Mouse (Mus musculus): ENCODE results near the gene B4galt1.

Gene B4galt1

DNA sequence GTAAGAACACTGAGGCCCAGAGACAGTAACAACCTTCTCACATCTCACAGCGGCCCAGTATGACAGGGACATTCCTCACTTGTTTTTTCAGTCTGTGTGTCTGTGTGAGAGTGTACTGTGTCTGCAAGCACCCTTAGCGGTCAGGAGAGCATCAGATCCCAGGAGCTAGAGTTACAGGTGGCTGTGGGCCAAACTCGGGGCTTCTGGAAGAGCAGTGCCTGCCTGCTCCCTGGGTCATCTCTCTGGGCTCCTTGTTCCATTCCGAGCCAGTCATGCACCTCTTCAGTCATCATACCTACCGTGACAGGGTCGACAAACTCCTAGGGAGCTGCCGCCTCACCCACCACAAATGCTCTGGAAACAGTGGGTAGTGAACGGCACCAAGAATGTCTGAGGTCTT, 10.1 kb downstream of the B4galt1 start:
- no peak for DNase-seq (ENCODE audit: low spot score in 2 of 2)

DNA sequence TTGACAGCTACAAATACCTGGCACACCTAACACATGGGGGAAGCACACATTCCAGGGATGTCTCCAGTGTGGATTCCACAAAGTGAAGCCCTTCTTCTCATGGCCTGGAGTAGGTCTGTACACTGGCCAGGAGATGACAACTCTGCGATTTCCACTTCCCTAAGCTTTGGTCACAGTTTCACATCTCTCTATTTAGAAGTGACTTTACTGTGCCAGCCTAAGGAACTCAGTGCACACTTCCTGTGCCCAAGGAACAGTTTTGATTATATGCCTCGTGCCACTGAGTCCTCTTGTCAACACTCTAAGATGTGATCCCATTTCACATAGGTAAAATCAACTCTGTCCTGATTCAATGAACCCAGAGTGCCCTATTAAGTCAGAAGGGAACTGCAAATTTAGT, 13.4 kb downstream of the B4galt1 start:
- DNase-seq (ENCODE audit: low spot score in 2 of 2): no peak

DNA sequence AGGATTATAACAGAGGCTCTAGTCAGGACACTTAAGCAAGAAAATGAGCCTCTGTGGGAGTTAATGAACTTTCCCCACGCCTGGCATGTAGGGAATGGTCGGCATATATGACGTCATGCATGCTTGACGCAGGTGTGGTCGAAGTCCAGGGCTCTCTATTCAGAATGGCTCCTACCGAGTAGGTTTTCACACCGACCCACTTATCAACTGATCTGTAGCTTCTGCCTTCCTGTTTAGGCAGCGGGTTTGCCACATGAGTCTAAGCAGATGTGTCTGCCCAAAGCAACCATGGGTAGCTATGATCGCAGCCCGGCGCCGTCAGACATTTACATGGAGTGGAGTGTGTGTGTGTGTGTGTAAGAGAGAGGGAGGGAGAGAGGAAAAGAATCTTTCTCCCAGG, 14.6 kb downstream of the B4galt1 start:
- no peak for DNase-seq (ENCODE audit: low spot score in 2 of 2)

DNA sequence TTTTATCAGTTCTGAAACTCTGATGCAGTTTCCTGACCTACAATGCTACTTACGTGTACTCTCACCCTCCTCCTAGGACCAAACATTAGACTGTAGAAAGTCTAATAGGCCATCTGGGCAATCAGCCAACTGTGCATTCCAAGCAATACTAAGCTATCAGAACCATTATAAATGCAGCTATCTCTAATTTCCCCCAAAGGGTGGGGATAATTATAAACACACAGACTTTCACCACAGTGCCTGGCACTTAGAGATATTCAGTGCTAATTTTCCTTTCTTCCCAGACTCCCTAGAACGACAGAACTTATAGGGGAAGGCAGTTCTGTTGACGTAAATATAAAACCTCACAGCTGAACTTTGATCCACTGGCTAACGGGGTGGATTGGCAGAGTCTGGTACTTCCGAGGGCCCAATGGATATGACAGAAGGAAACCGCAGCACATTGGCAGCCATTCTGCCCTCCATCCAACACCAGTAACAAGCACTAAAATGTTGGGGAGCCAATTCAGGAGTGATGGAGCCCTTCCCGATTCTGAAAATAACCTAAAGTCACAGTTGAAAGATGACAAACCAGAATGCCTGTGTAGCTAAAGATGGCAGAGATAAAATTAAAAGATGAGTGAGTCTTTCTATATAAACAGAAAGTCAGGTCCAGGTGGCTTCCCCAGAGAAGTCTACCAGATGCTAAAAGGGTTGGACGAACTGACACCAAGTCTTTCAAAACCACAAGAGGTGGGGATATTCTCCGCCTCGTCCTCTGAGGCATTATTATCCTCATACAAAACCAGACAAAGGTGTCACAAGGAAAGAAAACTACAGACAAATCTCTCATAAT, 16.1 kb downstream of the B4galt1 start:
- DNase-seq (ENCODE audit: low spot score in 2 of 2): no peak

DNA sequence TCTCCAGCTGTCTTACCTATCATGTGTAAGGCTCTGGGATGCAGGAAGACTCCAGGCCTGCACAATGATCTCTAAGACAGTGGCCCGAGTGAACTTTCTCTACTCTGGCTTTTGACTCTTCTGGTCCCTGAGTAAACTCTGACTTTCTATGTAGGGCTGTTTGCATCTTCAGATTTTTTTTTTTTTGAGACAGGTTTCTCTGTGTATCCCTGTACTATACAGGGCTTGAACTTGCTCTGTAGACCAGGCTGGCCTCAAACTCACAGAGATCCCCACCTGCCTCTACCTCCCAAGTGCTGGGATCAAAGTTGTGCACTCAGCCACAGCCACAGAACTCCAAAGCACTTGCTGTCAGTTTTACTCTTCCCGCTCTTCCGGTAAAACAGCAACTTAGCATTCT, 16.8 kb downstream of the B4galt1 start:
- DNase-seq (ENCODE audit: low spot score in 2 of 2): no peak

DNA sequence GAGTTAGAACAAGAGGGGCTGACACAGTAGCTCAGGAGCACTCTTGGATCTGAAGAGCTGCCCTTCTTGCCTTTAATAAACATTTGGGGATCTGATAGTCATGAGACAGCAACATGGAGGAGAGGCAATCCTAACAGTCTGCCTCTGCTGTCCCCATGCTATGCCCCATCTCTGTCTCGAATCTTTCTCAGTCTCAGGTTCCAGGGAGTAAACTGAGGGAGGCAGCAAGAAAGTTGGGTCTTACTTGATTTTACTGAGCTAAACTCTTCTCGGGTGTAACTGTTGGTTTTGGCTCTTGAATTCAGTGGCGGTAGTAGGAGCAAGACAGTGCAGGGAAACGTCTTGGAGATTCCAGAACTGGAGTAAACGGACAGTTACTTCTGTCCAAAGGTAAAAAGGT, 18.9 kb downstream of the B4galt1 start:
- no peak for DNase-seq (ENCODE audit: low spot score in 2 of 2)

DNA sequence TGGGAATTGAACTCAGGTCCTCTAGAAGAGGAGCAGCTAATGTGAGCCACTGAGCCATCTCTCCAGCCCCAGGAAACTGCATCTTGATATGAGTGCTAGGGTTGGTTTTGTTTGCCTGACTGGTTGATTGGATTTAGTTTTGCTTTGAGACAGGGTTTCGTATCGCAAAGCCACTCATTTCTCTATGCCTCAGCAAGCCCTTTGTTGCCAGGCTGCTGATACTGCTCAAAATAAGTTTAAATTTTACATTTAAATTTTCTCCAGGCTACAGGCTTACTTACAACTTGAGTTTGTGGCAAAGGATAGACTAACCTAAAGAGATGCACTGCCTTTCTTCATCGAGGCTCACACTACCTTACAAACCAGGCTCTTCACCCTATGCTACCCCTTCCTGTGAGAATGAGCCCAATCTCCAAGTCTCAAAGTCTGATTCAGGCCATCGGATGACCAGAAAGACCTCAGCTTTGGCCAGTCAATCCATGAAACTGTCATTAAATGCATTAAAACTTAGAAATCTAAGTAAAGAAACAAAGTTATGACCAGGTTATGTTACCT, 19.5 kb downstream of the B4galt1 start:
- no peak for DNase-seq (ENCODE audit: low spot score in 2 of 2)

DNA sequence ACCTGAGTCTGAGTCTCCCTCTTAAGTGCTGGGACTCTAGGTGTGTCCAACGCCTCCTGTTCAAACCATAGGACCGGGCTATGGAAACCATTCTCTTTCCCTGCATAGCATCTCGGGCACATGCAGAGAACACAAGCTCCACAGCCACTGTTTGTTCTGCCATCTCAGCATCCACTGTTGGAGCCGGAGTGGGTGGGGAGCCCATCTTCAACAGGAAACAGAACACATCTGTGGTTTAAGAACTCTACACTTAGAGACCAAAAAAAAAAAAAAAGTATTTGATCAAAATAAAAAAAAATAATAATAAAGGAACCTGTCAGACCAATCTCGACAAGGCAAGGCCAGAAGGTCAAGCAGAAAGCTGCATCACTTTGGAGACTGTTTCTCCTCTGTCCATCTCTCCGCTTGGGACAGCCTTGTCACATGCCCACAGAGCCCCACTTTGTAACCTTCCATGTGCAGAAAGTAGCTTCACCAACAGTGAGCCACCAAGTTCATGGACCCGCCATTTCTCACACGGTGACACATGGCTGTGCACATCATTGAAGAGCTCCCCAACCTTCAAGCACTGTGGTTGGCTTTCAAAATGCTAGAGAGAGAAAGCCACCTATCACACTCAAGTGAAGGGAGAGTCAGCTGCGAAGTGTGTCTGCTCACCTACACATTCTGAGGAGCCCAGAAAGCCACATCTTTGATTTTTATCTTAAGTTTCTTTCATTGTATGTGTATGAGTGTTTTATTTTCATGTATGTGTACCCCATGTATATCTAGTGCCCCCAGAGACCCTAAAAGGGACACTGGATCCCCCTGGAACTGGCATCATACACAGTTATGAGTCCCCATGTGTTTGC, 20.2 kb downstream of the B4galt1 start:
- DNase-seq (ENCODE audit: low spot score in 2 of 2): no peak

DNA sequence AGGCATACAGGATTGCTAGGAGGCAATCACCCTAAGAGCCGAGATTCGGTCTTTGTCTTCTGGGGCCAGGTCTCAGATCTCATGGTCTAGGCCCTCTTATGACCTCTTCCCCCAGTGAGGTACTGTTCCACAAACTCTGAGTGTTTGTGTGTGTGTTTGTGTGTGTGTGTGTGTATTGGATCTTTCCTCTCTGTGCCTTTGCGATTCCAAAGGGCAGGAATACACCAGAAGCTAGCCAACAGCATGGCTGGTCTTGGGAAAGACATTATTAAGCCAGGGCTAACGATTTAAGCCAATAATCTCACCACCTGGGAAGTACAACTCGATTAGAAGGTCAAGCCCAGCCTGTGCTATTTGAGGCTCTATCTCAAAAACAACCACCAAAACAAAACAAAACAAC, 23.3 kb downstream of the B4galt1 start:
- DNase-seq (ENCODE audit: low spot score in 2 of 2): no peak

DNA sequence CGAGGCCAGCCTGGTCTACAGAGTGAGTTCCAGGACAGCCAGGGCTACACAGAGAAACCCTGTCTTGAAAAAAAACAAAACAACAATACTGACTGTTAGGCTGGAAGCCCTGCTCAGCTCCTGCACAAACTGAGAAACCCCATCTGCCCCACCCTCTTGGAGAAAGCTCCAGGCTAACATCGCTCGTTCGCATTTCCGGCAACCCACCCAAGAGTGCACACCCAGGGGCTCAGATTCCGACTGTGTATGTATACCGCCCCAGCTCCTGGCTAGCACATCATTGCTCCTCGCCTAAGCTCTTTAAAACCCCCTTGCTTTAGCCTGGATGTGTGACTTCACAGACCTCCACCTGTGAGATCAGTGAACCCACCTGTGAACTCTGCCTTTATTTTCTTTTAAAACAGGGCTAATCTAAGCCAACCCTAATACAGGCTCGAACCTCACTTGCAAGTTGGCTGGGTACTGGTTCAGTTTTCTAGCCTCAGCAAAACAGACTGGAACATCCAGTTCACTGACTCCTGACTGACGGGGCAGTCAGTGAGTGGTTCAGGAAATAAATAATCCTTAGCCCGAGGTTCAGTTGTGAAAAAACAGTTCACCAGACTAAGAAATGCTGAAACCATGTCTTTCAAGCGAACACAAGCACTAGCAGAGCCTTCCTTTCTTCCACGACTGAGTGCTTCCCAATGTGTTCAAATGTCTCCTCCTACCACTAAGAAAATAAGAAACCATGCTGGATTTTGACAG, 24.0 kb downstream of the B4galt1 start:
- DNase-seq (ENCODE audit: low spot score in 2 of 2): no peak

DNA sequence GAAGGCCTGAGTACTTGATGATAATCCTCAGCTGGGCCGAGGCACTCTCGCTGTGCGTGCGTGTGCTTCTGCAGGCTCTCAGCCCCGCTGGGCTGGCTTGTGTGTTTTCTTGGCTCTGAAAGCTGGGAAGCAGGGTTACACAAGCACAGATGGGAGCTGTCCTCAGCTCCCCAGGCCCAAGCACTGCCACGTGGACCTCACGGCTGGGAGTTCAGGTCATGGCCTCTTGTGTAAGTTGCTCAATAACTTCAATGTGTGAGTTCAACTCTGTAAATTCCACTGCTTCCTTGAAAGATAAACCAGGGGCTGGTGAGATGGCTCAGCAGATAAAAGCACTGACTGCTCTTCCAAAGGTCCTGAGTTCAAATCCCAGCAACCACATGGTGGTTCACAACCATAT, 24.9 kb downstream of the B4galt1 start:
- DNase-seq (ENCODE audit: low spot score in 2 of 2): no peak

DNA sequence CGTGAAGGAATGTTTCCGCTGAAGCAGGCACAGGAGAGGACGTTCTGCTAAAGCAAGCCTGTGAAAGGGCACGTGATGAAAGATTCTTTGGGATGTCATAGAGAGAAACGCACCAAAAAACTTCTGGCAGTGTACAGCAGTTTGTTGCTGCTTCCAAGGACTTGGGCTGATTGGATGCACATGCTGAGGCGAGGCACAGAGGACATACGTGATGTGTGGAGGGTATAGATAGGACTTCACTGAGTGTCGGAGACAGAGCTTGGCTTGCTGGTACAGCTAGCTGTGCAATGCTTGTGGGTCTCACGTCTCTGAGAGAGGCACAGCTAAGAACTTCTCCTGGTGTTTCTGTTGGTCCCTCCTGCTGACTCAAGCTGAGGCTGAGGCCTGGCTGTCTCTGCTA, 25.9 kb downstream of the B4galt1 start:
- no peak for DNase-seq (ENCODE audit: low spot score in 2 of 2)

DNA sequence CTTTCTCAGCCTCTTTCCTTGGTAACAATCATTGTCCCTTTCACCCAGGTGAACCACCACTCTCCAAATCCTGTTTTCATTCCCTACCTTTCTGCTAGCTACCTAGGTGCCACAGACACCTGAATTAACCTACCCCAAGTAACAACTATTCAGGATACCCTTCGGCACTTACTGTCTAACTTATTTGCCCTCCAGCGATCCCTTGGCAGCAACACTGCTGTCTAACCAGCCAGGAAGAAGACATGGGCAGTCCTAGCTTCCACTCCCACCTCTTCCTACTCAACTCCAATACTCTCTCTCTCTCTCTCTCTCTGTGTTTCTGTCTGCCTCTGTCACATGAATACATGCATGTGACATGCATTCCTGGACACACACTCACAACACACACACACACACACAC, 27.0 kb downstream of the B4galt1 start:
- DNase-seq (ENCODE audit: low spot score in 2 of 2): no peak

DNA sequence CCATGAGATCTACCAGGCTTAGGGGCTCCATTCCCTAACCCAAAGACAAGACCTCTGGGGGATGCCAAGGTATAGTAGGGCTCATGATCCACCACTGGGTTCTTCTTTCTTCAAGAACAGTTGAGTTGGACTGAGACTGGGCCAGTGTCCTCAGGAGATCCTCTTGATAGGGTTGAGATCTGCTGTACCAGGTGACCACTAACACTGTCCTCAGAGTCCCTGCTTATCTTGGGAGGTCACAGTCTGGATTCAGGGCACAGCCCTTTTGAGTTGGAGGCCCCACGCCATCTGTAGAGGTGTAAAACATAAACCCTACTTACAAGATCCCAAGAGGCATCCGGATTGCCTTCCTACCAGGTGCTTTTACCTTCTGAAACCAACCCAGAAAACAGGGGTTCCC, 27.8 kb downstream of the B4galt1 start:
- no peak for DNase-seq (ENCODE audit: low spot score in 2 of 2)

DNA sequence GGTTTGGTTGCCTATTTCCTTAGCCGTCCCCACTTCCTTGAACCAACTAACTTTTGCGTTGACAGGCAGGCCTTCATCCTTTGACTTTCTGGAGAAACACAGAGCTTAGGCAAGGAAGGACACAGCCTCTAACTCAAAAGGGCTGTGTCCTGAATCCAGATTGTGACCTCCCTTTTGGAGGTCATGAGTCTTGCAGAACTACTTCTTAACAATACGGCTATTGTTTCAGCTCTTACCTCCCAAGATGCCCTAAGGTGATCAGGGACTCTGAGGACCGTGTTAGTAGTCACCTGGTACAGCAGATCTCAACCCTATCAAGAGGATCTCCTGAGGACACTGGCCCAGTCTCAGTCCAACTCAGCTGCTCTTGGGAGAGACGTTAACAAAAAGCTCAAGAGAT, 28.7 kb downstream of the B4galt1 start:
- no peak for DNase-seq (ENCODE audit: low spot score in 2 of 2)

DNA sequence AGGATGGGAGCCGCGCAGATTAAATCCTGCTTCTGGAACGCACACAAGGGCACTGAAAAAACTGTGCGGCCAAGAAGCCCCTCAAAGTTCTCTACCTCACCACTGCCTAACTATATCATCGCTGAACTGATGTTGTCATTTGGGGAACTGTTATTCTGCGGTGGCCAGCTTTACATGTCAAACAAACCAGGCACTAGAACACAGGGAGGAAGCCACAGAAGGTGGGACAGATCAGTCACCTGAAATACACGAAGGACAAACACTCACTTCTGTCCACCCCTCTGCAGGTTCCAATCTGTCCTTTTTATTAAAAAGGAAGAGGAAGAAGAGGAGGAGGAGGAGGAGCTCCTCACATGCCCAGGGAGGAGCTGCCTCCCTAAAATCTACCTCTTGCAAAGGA, 29.3 kb downstream of the B4galt1 start:
- DNase-seq (ENCODE audit: low spot score in 2 of 2): no peak

DNA sequence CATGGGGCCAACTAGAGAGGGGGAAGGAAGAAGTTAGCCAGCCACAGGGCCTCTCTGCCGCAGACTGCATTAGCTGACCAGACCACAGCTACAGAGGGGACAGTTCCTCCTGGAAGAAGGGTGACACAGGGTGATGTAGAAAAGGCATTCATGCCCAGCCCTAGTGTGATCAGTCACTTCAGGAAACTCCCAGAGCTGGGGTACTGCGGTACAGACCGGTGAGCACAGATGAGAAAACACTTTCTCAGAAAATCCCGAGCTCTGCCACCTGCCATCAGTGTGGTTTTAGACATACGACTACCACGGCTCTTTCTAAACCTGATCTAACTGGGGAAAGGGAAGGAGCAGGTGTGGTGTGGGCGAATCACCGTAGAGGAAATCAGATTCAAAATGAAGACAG, 30.1 kb downstream of the B4galt1 start:
- DNase-seq (ENCODE audit: low spot score in 2 of 2): no peak

DNA sequence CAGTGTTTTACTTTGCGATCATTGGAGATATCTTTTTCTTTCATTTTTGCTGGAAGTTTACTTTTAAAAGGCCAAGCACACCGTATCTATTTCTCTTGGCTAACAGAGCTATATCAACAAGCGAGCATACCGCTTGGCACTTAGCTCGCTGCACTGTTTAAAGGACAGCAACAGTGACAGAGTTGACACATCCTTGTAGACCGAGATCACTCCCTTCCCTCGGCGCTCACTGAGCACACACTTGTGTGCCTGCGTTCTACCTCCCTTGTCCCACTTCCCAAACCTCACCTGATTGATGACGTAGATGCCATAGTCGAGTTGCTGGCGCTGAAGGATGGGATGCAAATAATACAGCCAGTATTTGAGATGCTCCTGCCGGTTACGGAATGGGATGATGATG, 30.7 kb downstream of the B4galt1 start:
- DNase-seq (ENCODE audit: low spot score in 2 of 2): no peak

DNA sequence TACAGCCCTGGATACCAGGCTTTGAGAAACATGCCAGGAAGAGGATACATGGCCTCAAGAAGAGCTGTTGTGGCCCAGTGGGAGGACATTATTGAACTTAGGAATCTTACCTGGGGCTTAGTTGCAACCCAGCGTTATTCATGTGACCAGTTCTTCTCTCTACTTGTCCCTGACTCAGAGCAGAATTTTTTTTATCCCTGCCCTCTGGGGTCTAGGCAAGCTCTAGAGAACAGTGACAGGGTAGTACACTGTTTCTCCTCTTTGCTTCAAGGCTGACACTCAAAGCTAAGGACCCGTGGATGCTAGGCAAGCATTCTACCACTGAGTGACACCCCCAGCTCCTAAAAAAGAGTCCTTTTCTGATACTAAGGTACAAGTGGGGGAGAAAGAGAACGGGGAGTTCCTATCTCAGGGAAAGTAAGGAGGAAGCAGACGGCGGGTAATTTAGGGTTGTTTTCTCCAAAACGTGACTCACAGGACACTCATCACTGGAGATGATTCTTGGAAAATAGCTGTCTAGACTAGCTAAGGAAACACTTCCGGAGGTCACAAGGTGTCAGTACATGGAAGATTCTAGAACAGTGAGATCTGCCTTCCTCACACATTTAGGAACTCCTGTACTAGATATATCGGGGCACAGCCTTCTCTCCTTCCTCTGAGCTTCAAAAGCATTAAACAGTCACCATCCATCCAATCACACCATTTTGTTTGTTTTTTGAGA, 32.3 kb downstream of the B4galt1 start:
- DNase-seq (ENCODE audit: low spot score in 2 of 2): no peak

DNA sequence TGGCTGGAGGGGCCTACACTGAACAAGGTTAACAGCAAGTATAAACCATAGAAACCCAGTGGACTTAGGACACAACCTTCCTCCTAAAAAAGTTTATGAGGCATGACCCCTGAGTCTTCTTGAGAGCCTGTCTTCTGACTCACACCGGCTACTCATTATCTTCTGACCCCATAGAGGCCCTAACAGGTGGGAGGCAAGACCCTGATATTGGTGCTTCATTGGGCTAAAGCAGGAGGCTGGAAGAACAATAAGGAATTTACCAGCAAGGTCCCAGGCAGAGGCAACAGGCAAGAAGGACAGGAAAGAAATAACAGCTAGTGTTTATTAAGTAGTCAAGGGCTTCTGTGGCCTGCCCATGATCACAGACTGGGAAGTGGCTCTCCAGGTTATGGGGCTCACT, 32.9 kb downstream of the B4galt1 start:
- DNase-seq (ENCODE audit: low spot score in 2 of 2): no peak

DNA sequence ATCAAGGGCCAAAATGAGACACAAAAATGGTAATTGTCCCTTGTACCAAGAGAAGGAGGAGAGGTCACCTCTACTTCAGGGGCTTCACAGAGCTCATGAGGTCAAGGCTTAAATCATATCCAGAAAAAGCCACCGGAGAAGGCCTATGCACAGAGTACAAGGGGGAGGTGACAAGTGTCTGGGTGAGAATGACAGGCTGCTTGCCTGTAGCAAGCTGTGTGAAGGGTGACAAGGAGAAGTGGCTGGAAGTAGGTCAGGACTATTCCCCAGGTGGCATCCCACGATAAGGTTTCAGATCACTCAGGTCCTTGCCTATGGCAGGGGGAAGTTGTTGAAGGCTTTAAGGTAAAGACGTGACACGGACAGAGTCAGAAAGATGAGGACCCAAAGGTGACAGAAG, 33.8 kb downstream of the B4galt1 start:
- DNase-seq (ENCODE audit: low spot score in 2 of 2): no peak

DNA sequence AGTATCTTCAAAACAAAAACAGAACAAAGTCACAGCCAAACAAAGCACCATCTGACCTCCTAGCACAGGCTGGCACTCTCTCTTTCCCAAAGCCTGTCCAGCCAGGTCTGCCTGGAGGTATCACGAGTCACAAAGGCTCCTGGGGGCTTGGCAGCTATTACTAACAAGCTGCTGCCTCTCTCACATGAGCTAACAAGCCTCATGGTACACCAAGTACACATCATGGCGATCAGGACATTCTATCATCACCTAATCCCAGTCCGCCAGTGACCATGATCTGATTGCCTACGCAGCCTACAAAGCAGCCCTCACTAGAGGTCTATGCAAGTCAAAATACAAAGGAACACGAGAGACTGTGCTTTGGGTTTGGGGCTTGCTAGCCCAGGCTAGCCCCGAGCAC, 34.7 kb downstream of the B4galt1 start:
- DNase-seq (ENCODE audit: low spot score in 2 of 2): no peak

Data from right cerebral cortex, adult 2 months (tissue).